ENCODE assay signal across 8 mouse cellular contexts in the genomic region with DNA sequence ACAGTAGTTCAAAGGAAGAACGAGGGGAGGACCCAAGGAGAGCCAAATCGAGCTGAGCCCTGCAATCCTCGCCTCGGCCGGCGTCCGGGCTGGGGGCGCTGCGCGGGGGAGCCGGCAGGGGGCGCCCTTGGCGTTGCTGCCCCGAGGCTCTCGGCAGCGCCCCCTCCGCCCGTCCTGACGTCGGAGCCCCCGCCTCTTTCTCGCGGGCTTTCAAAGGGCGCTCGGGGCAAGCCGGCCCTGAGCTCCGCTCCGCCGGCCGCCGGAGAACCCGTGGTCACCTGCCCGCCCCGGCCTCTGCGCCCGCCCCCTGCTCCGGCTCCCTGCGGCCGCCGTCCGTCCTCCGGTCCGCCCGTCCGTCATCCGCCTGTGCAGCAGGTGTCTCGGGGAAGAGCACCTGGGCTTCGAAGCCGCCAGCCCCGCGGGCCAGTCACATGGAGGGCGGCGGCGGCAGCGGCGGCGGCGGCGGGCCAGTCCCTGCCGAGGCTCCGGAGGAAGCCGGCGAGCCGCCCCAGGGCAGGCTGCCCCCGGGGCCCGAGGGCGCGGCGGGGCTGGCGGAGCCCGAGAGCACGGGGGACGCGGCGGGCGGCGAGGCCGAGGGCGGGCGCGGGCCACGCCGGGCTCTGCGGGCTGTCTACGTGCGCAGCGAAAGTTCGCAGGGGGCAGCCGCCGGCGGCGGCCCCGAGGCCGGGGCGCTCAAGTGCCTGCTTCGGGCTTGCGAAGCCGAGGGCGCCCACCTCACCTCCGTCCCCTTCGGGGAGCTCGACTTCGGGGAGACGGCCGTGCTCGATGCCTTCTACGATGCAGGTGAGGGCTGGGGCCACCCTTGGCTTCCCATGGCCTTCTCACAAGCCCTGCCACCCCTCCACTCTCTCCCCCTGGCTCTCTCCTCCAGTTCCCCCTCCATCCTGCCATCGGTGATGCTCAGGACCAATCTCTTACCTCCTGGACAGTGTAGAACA. TPM values are rescaled to one million over a fixed set of nuclear protein-coding genes. Genes with fewer than 3 reads are reported as not detected.
DNase-seq lines count a peak whose midpoint lies in the region; ATAC-seq and TF ChIP-seq lines count a peak whose summit lies in the region.

A gene (plus strand): TSS at position 432 of the 959 bp plus-strand sequence.

- H3K4me2 ChIP-seq in limb, embryonic 15.5 days, result peak within 1 kb of the TSS; percentile 79
- peak within 1 kb of the TSS; percentile 73 for H3K4me2 ChIP-seq in midbrain, embryonic 15.5 days

- TF ChIP-seq CTCF in spleen, adult 2 months (IDR thresholded peaks at IDR 0.05; ENCODE audit: extremely low read depth, insufficient read depth, insufficient read length, insufficient replicate concordance), result peak; percentile 79

- WGBS in limb, embryonic 15.5 days, result 30% methylated on average over 92 of the region's 108 CpGs
- WGBS in midbrain, embryonic 15.5 days, result 29% methylated on average over 65 of the region's 108 CpGs
- 51% methylated on average over 100 of the region's 108 CpGs for WGBS in spleen, adult 2 months

- ATAC-seq in inflammation-experienced regulatory T-cells, adult 6 months, result peak; percentile 79
- ATAC-seq in limb, embryonic 15.5 days (ENCODE audit: insufficient number of reproducible peaks, low FRiP score, low TSS enrichment, low read depth), result no peak
- ATAC-seq in midbrain, embryonic 15.5 days (replicated peaks), result peak; percentile 69

- no peak for TF ChIP-seq POLR2A in spleen, adult 2 months (IDR thresholded peaks at IDR 0.05; ENCODE audit: low read depth, low read length)

- no peak within 1 kb of the TSS for H3K9ac ChIP-seq in limb, embryonic 15.5 days
- peak within 1 kb of the TSS; percentile 14; the same call in 1 of the 2 replicates for H3K9ac ChIP-seq in midbrain, embryonic 15.5 days

- H3K27me3 ChIP-seq in limb, embryonic 15.5 days, result peaks cover 40% of the 10 kb centered on the region
- peaks cover 18% of the 10 kb centered on the region; the same call in 1 of the 2 replicates for H3K27me3 ChIP-seq in midbrain, embryonic 15.5 days (replicated peaks)
- peaks cover 4% of the 10 kb centered on the region; the same call in 1 of the 2 replicates for H3K27me3 ChIP-seq in spleen, adult 2 months (ENCODE audit: control insufficient read depth, insufficient read depth, low read length)

- no peaks in the 10 kb centered on the region for H3K9me3 ChIP-seq in limb, embryonic 15.5 days
- H3K9me3 ChIP-seq in midbrain, embryonic 15.5 days, result no peaks in the 10 kb centered on the region

- 0 out of 2 replicates have a peak, but pooled peaks cover 4% of the 10 kb centered on the region for H3K4me1 ChIP-seq in limb, embryonic 15.5 days
- 0 out of 2 replicates have a peak, but pooled peaks cover 3% of the 10 kb centered on the region for H3K4me1 ChIP-seq in midbrain, embryonic 15.5 days
- H3K4me1 ChIP-seq in spleen, adult 2 months (ENCODE audit: control insufficient read depth, insufficient read depth, insufficient read length), result no peaks in the 10 kb centered on the region; the same call in 1 of the 2 replicates

- peak within 1 kb of the TSS; percentile 46 for H3K4me3 ChIP-seq in limb, embryonic 15.5 days
- H3K4me3 ChIP-seq in midbrain, embryonic 15.5 days, result peak within 1 kb of the TSS; percentile 46
- H3K4me3 ChIP-seq in spleen, adult 2 months (ENCODE audit: extremely low read depth, insufficient read depth, insufficient read length), result peak within 1 kb of the TSS; percentile 44

- DNase-seq in cerebellum, adult 18-20 months, result peak; percentile 3 to 27
- DNase-seq in cerebellum, adult 8-10 months, result no peak
- DNase-seq in embryo, embryonic 10 days (ENCODE audit: low spot score), result peak; percentile 30
- DNase-seq in gastrocnemius, postnatal 25 days, result peak; percentile 39
- peak; percentile 32 to 55 for DNase-seq in spleen, adult 2 months (ENCODE audit: low read depth in 1 of 2, low spot score in 2 of 2)

- H3K36me3 ChIP-seq in limb, embryonic 15.5 days, result no peaks in the 10 kb centered on the region
- no peaks in the 10 kb centered on the region for H3K36me3 ChIP-seq in midbrain, embryonic 15.5 days (replicated peaks)
- no peaks in the 10 kb centered on the region for H3K36me3 ChIP-seq in spleen, adult 2 months (ENCODE audit: control insufficient read depth, insufficient read depth, low read length)

- no peak within 1 kb of the TSS for H3K27ac ChIP-seq in limb, embryonic 15.5 days
- H3K27ac ChIP-seq in midbrain, embryonic 15.5 days, result no peak within 1 kb of the TSS
- no peak within 1 kb of the TSS for H3K27ac ChIP-seq in spleen, adult 2 months (ENCODE audit: insufficient read depth, low read length)

RNA-seq across cellular contexts. Expression of the gene that starts here (rescaled TPM):
- under 1 TPM; 0.20 to 0.24 TPM for total RNA-seq in gastrocnemius, postnatal 25 days (2021)
- under 1 TPM; 0.44 to 0.70 (median 0.64) TPM for polyA plus RNA-seq in inflammation-experienced regulatory T-cells, adult 6 months (2017; shearing (Covaris generic))
- 0.05 and 0.24 TPM in 2 replicates for polyA plus RNA-seq in limb, embryonic 15.5 days (2015; fragmentation: Nextera tagmentation; extraction: Ambion mirVana)
- polyA plus RNA-seq in midbrain, embryonic 15.5 days (2015; fragmentation: Nextera tagmentation; extraction: Ambion mirVana), result 0.15 and 0.19 TPM in 2 replicates
- polyA plus RNA-seq in spleen, adult 2 months (2012; rRNA removed), result 0.54 and 0.68 TPM in 2 replicates

Comparison
In these comparisons a context has a peak if more than half of its experiments do, and no peak if none do; other contexts are left out.
1. Peak in DNase-seq in gastrocnemius, postnatal 25 days; RNA of the gene not detected or under 1 TPM.
2. Peak in ATAC-seq in inflammation-experienced regulatory T-cells, adult 6 months; RNA of the gene not detected or under 1 TPM.
3. Peak in ATAC-seq, H3K4me3 ChIP-seq, H3K9ac ChIP-seq and H3K4me2 ChIP-seq in midbrain, embryonic 15.5 days; RNA of the gene not detected or under 1 TPM.
4. Peak in DNase-seq and H3K4me3 ChIP-seq in spleen, adult 2 months; RNA of the gene not detected or under 1 TPM.